Mouse (Mus musculus) brain, embryonic 14.5 days (tissue): ENCODE results near the gene Pecam1.

Experiments
- CTCF ChIP-seq: fragments of 200-500 bp; IDR thresholded peaks from 2 replicates; pipeline ENCODE4 v1.5.1; 2012; ENCODE audit warnings: inconsistent platforms, mild to moderate bottlenecking, moderate library complexity, borderline replicate concordance; ENCODE audit not compliant: insufficient read depth, insufficient read length; ENCODE audit errors: extremely low read depth
- POLR2A ChIP-seq: fragments of 200-500 bp; IDR thresholded peaks from 2 replicates; pipeline ENCODE4 v1.6.1; 2012; ENCODE audit warnings: mild to moderate bottlenecking, inconsistent platforms, borderline replicate concordance; ENCODE audit not compliant: poor library complexity, insufficient read depth, insufficient read length, severe bottlenecking; ENCODE audit errors: extremely low read depth

GRCm38 (mm10) chr11:106612961-106613637 lies 137.3 kb downstream of the Pecam1 start, which contains the start of gene Tex2:
- TF ChIP-seq POLR2A (no peak), CTCF (no peak)
